Mouse (Mus musculus) heart, embryonic 15.5 days (tissue): ENCODE measurements at regions not wholly inside any gene's neighbourhood (a gene's known extent, or its start where the extent isn't known, plus 50 kb on each side); places are given as distances from the start of the nearest gene placed in this dataset.
A peak's percentile ranks its signal among the peaks of the same experiment; 100 is the strongest.

ENCODE experiments used
- ATAC-seq: fragments of 200-750 bp; cut with Nextera tagmentation; replicated peaks from 2 replicates; pipeline ENCODE4 v1.8.0; 2017; ENCODE audit warnings: low read depth, moderate TSS enrichment; ENCODE audit not compliant: insufficient number of reproducible peaks, insufficient read depth, low FRiP score
- H3K27ac ChIP-seq: fragments of 300-500 bp; sonication (generic); 2 replicates; pipeline ENCODE4 v1.5.1; 2015; ENCODE audit warnings: mild to moderate bottlenecking, inconsistent platforms
- H3K27me3 ChIP-seq: fragments of 300-500 bp; sonication (generic); 2 replicates; pipeline ENCODE4 v1.6.1; 2015; ENCODE audit warnings: inconsistent platforms
- H3K36me3 ChIP-seq: fragments of 300-500 bp; sonication (generic); 2 replicates; pipeline ENCODE4 v1.6.1; 2015; ENCODE audit warnings: mild to moderate bottlenecking, inconsistent platforms
- H3K4me1 ChIP-seq: fragments of 300-500 bp; sonication (generic); replicated peaks from 2 replicates; pipeline ENCODE4 v1.6.1; 2015; ENCODE audit warnings: inconsistent platforms
- H3K4me2 ChIP-seq: fragments of 300-500 bp; sonication (generic); 2 replicates; pipeline ENCODE4 v1.6.1; 2015; ENCODE audit warnings: inconsistent platforms, mild to moderate bottlenecking, moderate library complexity
- H3K4me3 ChIP-seq: fragments of 300-500 bp; sonication (generic); 2 replicates; pipeline ENCODE4 v1.5.1; 2015; ENCODE audit warnings: mild to moderate bottlenecking, inconsistent platforms
- H3K9ac ChIP-seq: fragments of 300-500 bp; sonication (generic); 2 replicates; pipeline ENCODE4 v1.6.1; 2015; ENCODE audit warnings: mild to moderate bottlenecking, inconsistent platforms
- H3K9me3 ChIP-seq: fragments of 300-500 bp; sonication (generic); replicated peaks from 2 replicates; pipeline ENCODE4 v1.6.1; 2016; ENCODE audit warnings: inconsistent platforms
- WGBS: fragments of 180-500 bp; shearing (Covaris S2); methylation state at CpG from one replicate; pipeline ENCODE4 v1.1.7; 2015; ENCODE audit warnings: mixed read lengths; 5-methylcytosine and 5-hydroxymethylcytosine counted together

- Histone ChIP-seq H3K27me3 (no peaks in the 10 kb centered on the region), H3K36me3 (no peaks in the 10 kb centered on the region), H3K9ac (no peak overlapping the region), H3K9me3 (no peaks in the 10 kb centered on the region), H3K4me3 (no peak overlapping the region), H3K4me2 (no peak overlapping the region), H3K4me1 (no peaks in the 10 kb centered on the region), H3K27ac (no peak overlapping the region)
- no peak for ATAC-seq
- WGBS: 51% methylated on average over 4 of the region's 4 CpGs
Observed at GRCm38 (mm10) chrX:10770575-10770974, 55.8 kb downstream of the Mid1ip1 start.

GRCm38 (mm10) chrX:10775714-10776515 is 61.1 kb downstream of the Mid1ip1 start:
- no peak overlapping the region for H3K4me3 ChIP-seq
- no peaks in the 10 kb centered on the region for H3K36me3 ChIP-seq
- H3K9me3 ChIP-seq: no peaks in the 10 kb centered on the region
- H3K4me2 ChIP-seq: no peak overlapping the region
- no peaks in the 10 kb centered on the region for H3K27me3 ChIP-seq
- H3K9ac ChIP-seq: no peak overlapping the region
- no peaks in the 10 kb centered on the region for H3K4me1 ChIP-seq
- no peak for ATAC-seq
- H3K27ac ChIP-seq: 0 out of 2 replicates have a peak overlapping the region, but pooled peaks have one; percentile 12
- WGBS: 52% methylated on average over 8 of the region's 8 CpGs

GRCm38 (mm10) chrX:10776516-10776818 is 61.7 kb downstream of the Mid1ip1 start:
- WGBS: 38% methylated on average over 7 of the region's 7 CpGs
- ATAC-seq: no peak
- 0 out of 2 replicates have a peak overlapping the region, but pooled peaks have one; percentile 12 for H3K27ac ChIP-seq

GRCm38 (mm10) chrX:10778014-10778413 is 63.2 kb downstream of the Mid1ip1 start:
- no peaks in the 10 kb centered on the region for H3K36me3 ChIP-seq
- no peak for ATAC-seq
- H3K27me3 ChIP-seq: no peaks in the 10 kb centered on the region
- WGBS: 73% methylated on average over 2 of the region's 2 CpGs
- no peak overlapping the region for H3K27ac ChIP-seq
- H3K9ac ChIP-seq: no peak overlapping the region
- no peak overlapping the region for H3K4me3 ChIP-seq
- H3K4me2 ChIP-seq: no peak overlapping the region
- no peaks in the 10 kb centered on the region for H3K4me1 ChIP-seq
- no peaks in the 10 kb centered on the region for H3K9me3 ChIP-seq

More at GRCm38 (mm10) chrX:10776516-10776818, 61.7 kb downstream of the Mid1ip1 start:
- Histone ChIP-seq H3K4me2 (no peak overlapping the region), H3K9me3 (no peaks in the 10 kb centered on the region), H3K9ac (no peak overlapping the region), H3K4me1 (no peaks in the 10 kb centered on the region), H3K27me3 (no peaks in the 10 kb centered on the region), H3K4me3 (no peak overlapping the region), H3K36me3 (no peaks in the 10 kb centered on the region)

GRCm38 (mm10) chrX:10786359-10786758 is 71.5 kb downstream of the Mid1ip1 start:
- no peaks in the 10 kb centered on the region for H3K27me3 ChIP-seq
- H3K4me3 ChIP-seq: no peak overlapping the region
- H3K4me2 ChIP-seq: no peak overlapping the region
- ATAC-seq: no peak
- H3K36me3 ChIP-seq: no peaks in the 10 kb centered on the region
- H3K9ac ChIP-seq: no peak overlapping the region
- no peak overlapping the region for H3K27ac ChIP-seq
- no peaks in the 10 kb centered on the region for H3K9me3 ChIP-seq
- WGBS: 71% methylated on average over 3 of the region's 3 CpGs
- H3K4me1 ChIP-seq: no peaks in the 10 kb centered on the region

- Histone ChIP-seq H3K9ac (no peak overlapping the region), H3K9me3 (no peaks in the 10 kb centered on the region), H3K27me3 (no peaks in the 10 kb centered on the region), H3K4me3 (no peak overlapping the region), H3K27ac (no peak overlapping the region), H3K4me2 (no peak overlapping the region), H3K36me3 (no peaks in the 10 kb centered on the region), H3K4me1 (no peaks in the 10 kb centered on the region)
- 83% methylated on average over 2 of the region's 2 CpGs for WGBS
- ATAC-seq: no peak
Observed at GRCm38 (mm10) chrX:10787057-10787456, 72.2 kb downstream of the Mid1ip1 start.

- Histone ChIP-seq H3K27ac (peak overlapping the region; percentile 79), H3K4me3 (no peak overlapping the region), H3K4me1 (peaks cover 5% of the 10 kb centered on the region), H3K36me3 (no peaks in the 10 kb centered on the region), H3K27me3 (no peaks in the 10 kb centered on the region), H3K9ac (no peak overlapping the region), H3K4me2 (no peak overlapping the region), H3K9me3 (no peaks in the 10 kb centered on the region)
- WGBS: 46% methylated on average over 7 of the region's 7 CpGs
- no peak for ATAC-seq
Observed at GRCm38 (mm10) chrX:10820313-10820920, 105.6 kb downstream of the Mid1ip1 start.

GRCm38 (mm10) chrX:10833681-10834080 is 118.9 kb downstream of the Mid1ip1 start:
- no peak overlapping the region for H3K4me3 ChIP-seq
- H3K27ac ChIP-seq: no peak overlapping the region
- no peak for ATAC-seq
- H3K4me1 ChIP-seq: 0 out of 2 replicates have a peak, but pooled peaks cover 3% of the 10 kb centered on the region
- no peaks in the 10 kb centered on the region for H3K36me3 ChIP-seq
- no peaks in the 10 kb centered on the region for H3K27me3 ChIP-seq
- no peak overlapping the region for H3K9ac ChIP-seq
- H3K4me2 ChIP-seq: no peak overlapping the region
- no peaks in the 10 kb centered on the region for H3K9me3 ChIP-seq
- WGBS: 45% methylated on average over 1 of the region's 1 CpGs

GRCm38 (mm10) chrX:10857089-10857488 is 142.3 kb downstream of the Mid1ip1 start:
- H3K36me3 ChIP-seq: no peaks in the 10 kb centered on the region
- H3K27ac ChIP-seq: no peak overlapping the region
- 60% methylated on average over 6 of the region's 6 CpGs for WGBS
- H3K27me3 ChIP-seq: no peaks in the 10 kb centered on the region
- H3K9me3 ChIP-seq: no peaks in the 10 kb centered on the region
- no peaks in the 10 kb centered on the region for H3K4me1 ChIP-seq
- no peak overlapping the region for H3K9ac ChIP-seq
- ATAC-seq: no peak
- no peak overlapping the region for H3K4me2 ChIP-seq
- no peak overlapping the region for H3K4me3 ChIP-seq

- no peak overlapping the region for H3K4me2 ChIP-seq
- H3K27me3 ChIP-seq: no peaks in the 10 kb centered on the region
- WGBS: 46% methylated on average over 3 of the region's 3 CpGs
- H3K4me1 ChIP-seq: no peaks in the 10 kb centered on the region
- no peak for ATAC-seq
- H3K27ac ChIP-seq: no peak overlapping the region
- no peaks in the 10 kb centered on the region for H3K36me3 ChIP-seq
- H3K4me3 ChIP-seq: no peak overlapping the region
- H3K9me3 ChIP-seq: no peaks in the 10 kb centered on the region
- H3K9ac ChIP-seq: no peak overlapping the region
Observed at GRCm38 (mm10) chrX:10857668-10858067, 142.9 kb downstream of the Mid1ip1 start.

GRCm38 (mm10) chrX:10871613-10872012 is 156.8 kb downstream of the Mid1ip1 start:
- Histone ChIP-seq H3K27ac (no peak overlapping the region), H3K4me1 (no peaks in the 10 kb centered on the region), H3K27me3 (no peaks in the 10 kb centered on the region), H3K9me3 (no peaks in the 10 kb centered on the region), H3K36me3 (no peaks in the 10 kb centered on the region), H3K9ac (no peak overlapping the region), H3K4me3 (no peak overlapping the region), H3K4me2 (no peak overlapping the region)
- no peak for ATAC-seq
- 59% methylated on average over 4 of the region's 4 CpGs for WGBS

GRCm38 (mm10) chrX:10877856-10878255 is 163.0 kb downstream of the Mid1ip1 start:
- ATAC-seq: no peak
- Histone ChIP-seq H3K9ac (no peak overlapping the region), H3K9me3 (no peaks in the 10 kb centered on the region), H3K4me1 (no peaks in the 10 kb centered on the region), H3K27me3 (no peaks in the 10 kb centered on the region), H3K4me3 (no peak overlapping the region), H3K4me2 (no peak overlapping the region), H3K36me3 (no peaks in the 10 kb centered on the region), H3K27ac (no peak overlapping the region)
- WGBS: 84% methylated on average over 5 of the region's 5 CpGs
